8 mouse cellular contexts compared by ENCODE assay signal in the genomic region with DNA sequence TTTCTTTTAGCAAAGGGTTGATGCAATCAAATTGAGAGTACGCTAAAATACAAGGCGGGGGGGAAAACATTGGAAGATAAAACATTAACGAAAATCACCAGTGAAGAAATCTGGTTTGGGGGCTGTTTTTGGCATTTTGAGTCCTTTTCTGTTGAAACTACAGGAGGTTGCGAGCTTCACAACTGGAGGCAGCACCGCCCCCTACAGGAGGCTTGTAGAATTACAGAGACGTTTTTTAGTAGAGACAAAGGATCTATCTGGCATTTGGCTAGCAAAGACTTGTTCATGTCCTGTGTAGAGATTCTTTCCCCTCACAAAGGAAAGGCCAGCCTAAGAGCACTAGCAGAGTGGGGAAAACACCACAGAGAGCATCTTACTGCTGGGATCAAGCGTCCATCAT.
A peak's percentile ranks its signal among the peaks of the same experiment; 100 is the strongest.
DNase-seq lines count a peak whose midpoint lies in the region; ATAC-seq and TF ChIP-seq lines count a peak whose summit lies in the region.
"Had no signal": no experiment of that assay in that cellular context is flagged by ENCODE, and none has a peak within 500 bp of the region (broad histone marks: within the 10 kb centered on the region; RNA-seq: fewer than 3 reads in every experiment).

No protein-coding gene starts in this region.

- no peaks in the 10 kb centered on the region for H3K4me1 ChIP-seq in midbrain, embryonic 14.5 days (ENCODE audit: control insufficient read depth, insufficient read depth, low read length)
- no peaks in the 10 kb centered on the region for H3K4me1 ChIP-seq in midbrain, embryonic 13.5 days (replicated peaks)
- no peaks in the 10 kb centered on the region for H3K4me1 ChIP-seq in cortical plate, adult 2 months (ENCODE audit: control insufficient read depth, insufficient read depth, low read length)
- H3K4me1 ChIP-seq in liver, postnatal 0 days (ENCODE audit: insufficient read depth), result 0 out of 2 replicates have a peak, but pooled peaks cover 3% of the 10 kb centered on the region
- H3K4me1 ChIP-seq in testis, adult 2 months (ENCODE audit: control insufficient read depth, insufficient read depth, low read length), result peaks cover 10% of the 10 kb centered on the region; the same call in 1 of the 2 replicates
- H3K4me1 ChIP-seq: neural tube, embryonic 12.5 days had no signal

- 47% methylated on average over 7 of the region's 7 CpGs for WGBS in midbrain, embryonic 14.5 days
- 48% methylated on average over 7 of the region's 7 CpGs for WGBS in midbrain, embryonic 13.5 days
- 33% methylated on average over 7 of the region's 7 CpGs for WGBS in liver, postnatal 0 days (ENCODE audit: insufficient replicate concordance)

- H3K27ac ChIP-seq in midbrain, embryonic 14.5 days (replicated peaks; ENCODE audit: low read depth, low read length), result no peak overlapping the region
- H3K27ac ChIP-seq in midbrain, embryonic 13.5 days, result no peak overlapping the region
- H3K27ac ChIP-seq in cortical plate, adult 2 months (ENCODE audit: insufficient read depth, low read length), result no peak overlapping the region
- H3K27ac ChIP-seq in liver, postnatal 0 days (ENCODE audit: low read depth), result no peak overlapping the region
- H3K27ac ChIP-seq in testis, adult 2 months (ENCODE audit: control insufficient read depth, insufficient read depth, low read depth, low read length), result no peak overlapping the region
- H3K27ac ChIP-seq: neural tube, embryonic 12.5 days had no signal

- H3K36me3 ChIP-seq in midbrain, embryonic 14.5 days (ENCODE audit: control insufficient read depth, insufficient read depth, low read length), result no peaks in the 10 kb centered on the region
- no peaks in the 10 kb centered on the region for H3K36me3 ChIP-seq in midbrain, embryonic 13.5 days
- no peaks in the 10 kb centered on the region for H3K36me3 ChIP-seq in liver, postnatal 0 days (replicated peaks; ENCODE audit: insufficient read depth, low read length)
- H3K36me3 ChIP-seq in testis, adult 2 months (ENCODE audit: control insufficient read depth, insufficient read depth, low read length), result no peaks in the 10 kb centered on the region
- H3K36me3 ChIP-seq: neural tube, embryonic 12.5 days had no signal

- ATAC-seq in midbrain, embryonic 14.5 days (ENCODE audit: low FRiP score, low TSS enrichment), result no peak
- ATAC-seq in midbrain, embryonic 13.5 days, result no peak
- ATAC-seq in liver, postnatal 0 days, result no peak

- DNase-seq in midbrain, embryonic 14.5 days, result peak; percentile 78
- peak; percentile 76 for DNase-seq in adrenal gland, postnatal 14 days
- peak; percentile 60 for DNase-seq in kidney, postnatal 10 days
- peak; percentile 72 for DNase-seq in liver, postnatal 0 days

- H3K9ac ChIP-seq in midbrain, embryonic 14.5 days (replicated peaks; ENCODE audit: low read length), result no peak overlapping the region
- no peak overlapping the region for H3K9ac ChIP-seq in midbrain, embryonic 13.5 days (replicated peaks)
- no peak overlapping the region for H3K9ac ChIP-seq in liver, postnatal 0 days (replicated peaks)
- H3K9ac ChIP-seq: neural tube, embryonic 12.5 days had no signal

- TF ChIP-seq POLR2A in cortical plate, adult 2 months (IDR thresholded peaks at IDR 0.05; ENCODE audit: extremely low read depth, insufficient read depth, low read length), result no peak
- no peak for TF ChIP-seq POLR2A in testis, adult 2 months (IDR thresholded peaks at IDR 0.05; ENCODE audit: control insufficient read depth, low read depth, low read length)

- TF ChIP-seq EP300 in liver, postnatal 0 days (IDR thresholded peaks at IDR 0.05; ENCODE audit: low read depth), result no peak

- no peak overlapping the region for H3K4me3 ChIP-seq in midbrain, embryonic 14.5 days (replicated peaks; ENCODE audit: low read depth, low read length)
- H3K4me3 ChIP-seq in midbrain, embryonic 13.5 days (replicated peaks), result no peak overlapping the region
- no peak overlapping the region for H3K4me3 ChIP-seq in cortical plate, adult 2 months (ENCODE audit: insufficient read depth, low read length)
- H3K4me3 ChIP-seq in liver, postnatal 0 days (ENCODE audit: low read depth, low read length), result no peak overlapping the region
- no peak overlapping the region for H3K4me3 ChIP-seq in testis, adult 2 months (ENCODE audit: control insufficient read depth, low read depth, low read length)
- H3K4me3 ChIP-seq: neural tube, embryonic 12.5 days had no signal

- TF ChIP-seq CTCF in cortical plate, adult 2 months (IDR thresholded peaks at IDR 0.05; ENCODE audit: extremely low read depth, insufficient read depth, low read length), result peak; percentile 67
- peak; percentile 78 for TF ChIP-seq CTCF in liver, postnatal 0 days (IDR thresholded peaks at IDR 0.05; ENCODE audit: low read depth)
- peak; percentile 77; the same call in 1 of the 2 replicates for TF ChIP-seq CTCF in testis, adult 2 months (IDR thresholded peaks at IDR 0.05; ENCODE audit: control insufficient read depth, insufficient read depth, insufficient replicate concordance, low read depth, low read length)

- no peak overlapping the region for H3K4me2 ChIP-seq in midbrain, embryonic 14.5 days (ENCODE audit: low read length)
- no peak overlapping the region for H3K4me2 ChIP-seq in midbrain, embryonic 13.5 days (replicated peaks)
- no peak overlapping the region for H3K4me2 ChIP-seq in liver, postnatal 0 days (ENCODE audit: low read depth, low read length)
- H3K4me2 ChIP-seq: neural tube, embryonic 12.5 days had no signal

- no peaks in the 10 kb centered on the region for H3K27me3 ChIP-seq in midbrain, embryonic 14.5 days (ENCODE audit: control insufficient read depth, insufficient read depth, low read length)
- H3K27me3 ChIP-seq in midbrain, embryonic 13.5 days, result no peaks in the 10 kb centered on the region
- no peaks in the 10 kb centered on the region for H3K27me3 ChIP-seq in liver, postnatal 0 days (ENCODE audit: insufficient read depth, low read length)
- no peaks in the 10 kb centered on the region for H3K27me3 ChIP-seq in testis, adult 2 months (ENCODE audit: control insufficient read depth, insufficient read depth, low read length)
- H3K27me3 ChIP-seq: neural tube, embryonic 12.5 days had no signal

- no peaks in the 10 kb centered on the region for H3K9me3 ChIP-seq in midbrain, embryonic 14.5 days (ENCODE audit: control insufficient read depth, low read length)
- H3K9me3 ChIP-seq in midbrain, embryonic 13.5 days, result no peaks in the 10 kb centered on the region
- H3K9me3 ChIP-seq in liver, postnatal 0 days (ENCODE audit: low read length), result no peaks in the 10 kb centered on the region
- H3K9me3 ChIP-seq: neural tube, embryonic 12.5 days had no signal
